Mouse (Mus musculus) G1E (cell line): ENCODE data around the gene Stub1. TPM values are rescaled to one million over a fixed set of nuclear protein-coding genes. Genes with fewer than 3 reads are reported as not detected.

ENCODE experiments used
- ATAC-seq: 2 replicates; pipeline ENCODE4 v1.8.0; 2016; ENCODE audit warnings: mild to moderate bottlenecking; ENCODE audit not compliant: insufficient number of reproducible peaks, poor library complexity, low FRiP score, severe bottlenecking; ENCODE audit errors: extremely low read depth
- DNase-seq: peaks from one replicate; pipeline ENCODE4 v3.0.0; 2012; ENCODE audit warnings: low spot score
- H3K27me3 ChIP-seq: 2 replicates; pipeline ENCODE4 v1.6.1; 2012; ENCODE audit warnings: mild to moderate bottlenecking, low read length, inconsistent platforms; ENCODE audit not compliant: insufficient read depth
- H3K36me3 ChIP-seq: replicated peaks from 2 replicates; pipeline ENCODE3; 2012; ENCODE audit warnings: mild to moderate bottlenecking, inconsistent platforms
- H3K4me1 ChIP-seq: 2 replicates; pipeline ENCODE4 v1.6.1; 2012; ENCODE audit warnings: low read depth, low read length, inconsistent platforms, mixed read lengths; ENCODE audit not compliant: insufficient read depth
- H3K4me3 ChIP-seq: 2 replicates; pipeline ENCODE4 v1.5.1; 2012; ENCODE audit warnings: low read depth, mild to moderate bottlenecking, inconsistent platforms, low read length, moderate library complexity, mixed read lengths
- H3K9me3 ChIP-seq: replicated peaks from 2 replicates; pipeline ENCODE4 v1.6.1; 2012; ENCODE audit warnings: inconsistent platforms
- CTCF ChIP-seq: IDR thresholded peaks from 2 replicates; pipeline ENCODE4 v1.5.1; 2012; ENCODE audit warnings: low read depth, low read length, inconsistent platforms, mixed read lengths
- GATA1 ChIP-seq: IDR thresholded peaks from 2 replicates; pipeline ENCODE4 v1.6.1; 2012; ENCODE audit warnings: borderline replicate concordance, low read length, inconsistent platforms, mixed read lengths
- GATA2 ChIP-seq: IDR thresholded peaks from 2 replicates; pipeline ENCODE4 v1.6.1; 2012; ENCODE audit warnings: low read depth, low read length, inconsistent platforms, borderline replicate concordance
- POLR2AphosphoS5 ChIP-seq: IDR thresholded peaks from 2 replicates; pipeline ENCODE4 v1.6.1; 2012; ENCODE audit warnings: low read depth, low read length, inconsistent platforms; ENCODE audit not compliant: insufficient replicate concordance
- TAL1 ChIP-seq: conservative IDR thresholded peaks from 2 replicates; pipeline ENCODE4 v1.6.1; 2012; ENCODE audit warnings: low read depth, low read length, inconsistent platforms, mixed read lengths
- polyA plus RNA-seq: library from polyadenylated mRNA; stranded (reverse); fragments of >175 nt; gene quantifications from 2 replicates; pipeline ENCODE4 v1.2.3, GENCODE M21; 2012
- total RNA-seq, 2 experiments: library from RNA; stranded (forward) in 1 of 2; stranded (reverse) in 1 of 2; fragments of 200-1000 nt in 1 of 2; fragments of >200 nt in 1 of 2; fragmentation: Nextera tagmentation in 1 of 2; gene quantifications; 2 replicates each; pipeline ENCODE4 v1.2.3; 2014 to 2017

Stub1 gene
- total and polyA plus RNA-seq, 3 experiments = 30.1 to 90.8 (median 81.7) TPM

GRCm38 (mm10) chr17:25830806-25831431, 2.3 kb downstream of the Stub1 start:
- ATAC-seq = no peak
- DNase-seq = no peak
- no peaks in the 10 kb centered on the region for H3K27me3 ChIP-seq
- TF ChIP-seq GATA2 (no peak), CTCF (no peak), GATA1 (no peak)
- H3K4me3 ChIP-seq = peak overlapping the region; percentile 81; the same call in 1 of the 2 replicates
- H3K4me1 ChIP-seq = peaks cover 84% of the 10 kb centered on the region
- no peaks in the 10 kb centered on the region for H3K9me3 ChIP-seq
- peaks cover 85% of the 10 kb centered on the region for H3K36me3 ChIP-seq

- Histone ChIP-seq H3K27me3 (no peaks in the 10 kb centered on the region), H3K4me3 (peak overlapping the region; percentile 21; the same call in 1 of the 2 replicates), H3K4me1 (peaks cover 84% of the 10 kb centered on the region), H3K36me3 (peaks cover 85% of the 10 kb centered on the region), H3K9me3 (no peaks in the 10 kb centered on the region)
- no peak for ATAC-seq
- DNase-seq = no peak
- TF ChIP-seq TAL1 (no peak), POLR2AphosphoS5 (no peak)
Measured at GRCm38 (mm10) chr17:25830200-25830753, 2.9 kb downstream of the Stub1 start.

- peaks cover 85% of the 10 kb centered on the region for H3K36me3 ChIP-seq
- DNase-seq (no peak), ATAC-seq (no peak)
- peaks cover 84% of the 10 kb centered on the region for H3K4me1 ChIP-seq
- H3K9me3 ChIP-seq = no peaks in the 10 kb centered on the region
- H3K4me3 ChIP-seq = no peak overlapping the region
- TF ChIP-seq CTCF = no peak
- no peak for TF ChIP-seq TAL1
- no peak for TF ChIP-seq POLR2AphosphoS5
- TF ChIP-seq GATA1 = no peak
- no peak for TF ChIP-seq GATA2
- H3K27me3 ChIP-seq = no peaks in the 10 kb centered on the region
Measured at GRCm38 (mm10) chr17:25829558-25830017, 3.6 kb downstream of the Stub1 start.

- TF ChIP-seq GATA1 = no peak
- TF ChIP-seq POLR2AphosphoS5 = no peak; the same call in 1 of the 2 replicates
- no peak for TF ChIP-seq GATA2
- no peak for TF ChIP-seq CTCF
- TF ChIP-seq TAL1 = no peak
- Histone ChIP-seq H3K27me3 (no peaks in the 10 kb centered on the region), H3K36me3 (peaks cover 84% of the 10 kb centered on the region), H3K4me3 (peak within 1 kb of the TSS; percentile 21; the same call in 1 of the 2 replicates), H3K9me3 (no peaks in the 10 kb centered on the region), H3K4me1 (peaks cover 84% of the 10 kb centered on the region)
- DNase-seq (no peak), ATAC-seq (no peak)
Measured at GRCm38 (mm10) chr17:25828712-25829557, 4.3 kb downstream of the Stub1 start, which contains the start of gene Jmjd8. Gene Jmjd8 (plus strand): TSS chr17:25828867.

GRCm38 (mm10) chr17:25828223-25828594, 5.0 kb downstream of the Stub1 start:
- Histone ChIP-seq H3K36me3 (peaks cover 81% of the 10 kb centered on the region), H3K27me3 (no peaks in the 10 kb centered on the region), H3K4me3 (no peak overlapping the region; the same call in 1 of the 2 replicates), H3K4me1 (peaks cover 81% of the 10 kb centered on the region), H3K9me3 (no peaks in the 10 kb centered on the region)
- ATAC-seq (no peak), DNase-seq (no peak)
- no peak for TF ChIP-seq CTCF
- peak; percentile 33; the same call in 1 of the 2 replicates for TF ChIP-seq POLR2AphosphoS5
- no peak for TF ChIP-seq GATA1
- TF ChIP-seq TAL1 = no peak
- no peak for TF ChIP-seq GATA2

- no peak for ATAC-seq
Measured at GRCm38 (mm10) chr17:25827546-25828222, 5.5 kb downstream of the Stub1 start.

More at GRCm38 (mm10) chr17:25827546-25828222, 5.5 kb downstream of the Stub1 start:
- H3K27me3 ChIP-seq = no peaks in the 10 kb centered on the region
- H3K36me3 ChIP-seq = peaks cover 81% of the 10 kb centered on the region
- TF ChIP-seq GATA2 = no peak
- TF ChIP-seq GATA1 = no peak
- no peak for TF ChIP-seq POLR2AphosphoS5
- TF ChIP-seq TAL1 = no peak
- H3K4me3 ChIP-seq = peak overlapping the region; percentile 21; the same call in 1 of the 2 replicates
- DNase-seq = no peak
- peaks cover 84% of the 10 kb centered on the region for H3K4me1 ChIP-seq
- no peaks in the 10 kb centered on the region for H3K9me3 ChIP-seq
